Mouse (Mus musculus) forebrain, embryonic 10.5 days (tissue): ENCODE data around the gene Efr3b. TPM values are rescaled to one million over a fixed set of nuclear protein-coding genes. Genes with fewer than 3 reads are reported as not detected.

Source experiments
- DNase-seq: peaks from one replicate; pipeline ENCODE4 v3.0.0-alpha.2; 2017; ENCODE audit warnings: low spot score; ENCODE audit errors: extremely low spot score
- H3K27ac ChIP-seq: fragments of 300-500 bp; sonication (generic); 2 replicates; pipeline ENCODE4 v1.5.1; 2016; ENCODE audit warnings: mild to moderate bottlenecking
- H3K27me3 ChIP-seq: fragments of 300-500 bp; sonication (generic); 2 replicates; pipeline ENCODE4 v1.6.1; 2016; ENCODE audit warnings: mild to moderate bottlenecking; ENCODE audit not compliant: poor library complexity, severe bottlenecking
- H3K36me3 ChIP-seq: fragments of 300-500 bp; sonication (generic); replicated peaks from 2 replicates; pipeline ENCODE4 v1.6.1; 2016; ENCODE audit warnings: mild to moderate bottlenecking, moderate library complexity
- H3K4me1 ChIP-seq: fragments of 300-500 bp; sonication (generic); 2 replicates; pipeline ENCODE4 v1.6.1; 2016
- H3K4me3 ChIP-seq: fragments of 300-500 bp; sonication (generic); 2 replicates; pipeline ENCODE4 v1.5.1; 2016; ENCODE audit warnings: mild to moderate bottlenecking, moderate library complexity
- H3K9me3 ChIP-seq: fragments of 300-500 bp; sonication (generic); 2 replicates; pipeline ENCODE4 v1.6.1; 2016; ENCODE audit warnings: mild to moderate bottlenecking, moderate library complexity
- WGBS: fragments of 180-500 bp; shearing (Covaris S2); methylation state at CpG from one replicate; pipeline ENCODE4 v1.1.7; 2016; 5-methylcytosine and 5-hydroxymethylcytosine counted together
- polyA plus RNA-seq: library from polyadenylated mRNA; unstranded; fragments of >200 nt; fragmentation: Nextera tagmentation; extraction: Ambion mirVana; gene quantifications from 2 replicates; pipeline ENCODE4 v1.2.1, GENCODE M21; 2016

Gene Efr3b
- polyA plus RNA-seq, 1 experiment from 2014 or later: 8.7 TPM

DNA sequence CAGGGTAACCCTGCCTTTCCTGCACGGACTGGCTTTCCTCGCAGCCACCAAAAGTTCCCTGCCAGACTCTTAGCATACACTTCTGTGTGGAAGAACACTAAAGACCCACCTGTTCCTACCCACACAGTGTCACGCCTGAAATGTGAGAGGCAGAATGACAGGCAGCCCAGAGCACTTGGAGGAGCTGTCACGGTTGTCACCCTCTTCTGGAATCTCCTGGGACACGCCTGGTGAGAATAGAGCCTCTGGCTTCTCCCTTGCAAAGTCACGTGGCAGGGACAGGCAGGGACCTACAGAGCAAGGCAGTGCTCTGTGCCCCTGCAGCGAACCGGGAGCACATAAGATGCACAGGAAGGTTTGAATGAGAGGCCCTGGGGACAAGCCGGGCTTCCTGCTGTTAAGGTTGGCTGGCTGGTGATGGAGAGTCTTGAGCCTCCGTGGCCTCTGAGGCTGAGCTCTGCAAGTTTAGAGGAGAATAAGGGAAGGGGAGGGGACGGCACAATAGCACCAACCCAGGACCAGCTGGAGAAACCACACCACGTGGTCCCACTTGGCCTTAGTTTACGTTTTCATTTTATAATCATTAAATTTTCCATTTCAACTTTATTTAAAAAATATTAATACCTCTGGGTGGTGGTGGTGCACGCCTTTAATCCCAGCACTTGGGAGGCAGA lies 120.9 kb downstream of the Efr3b start:
- Histone ChIP-seq H3K4me1 (peaks cover 27% of the 10 kb centered on the region), H3K36me3 (peaks cover 2% of the 10 kb centered on the region; the same call in 1 of the 2 replicates), H3K9me3 (no peaks in the 10 kb centered on the region), H3K4me3 (no peak overlapping the region), H3K27ac (no peak overlapping the region), H3K27me3 (no peaks in the 10 kb centered on the region)
- no peak for DNase-seq
- WGBS: 25% methylated on average over 14 of the region's 14 CpGs

- no peak for DNase-seq
- Histone ChIP-seq H3K36me3 (peaks cover 11% of the 10 kb centered on the region), H3K4me3 (no peak overlapping the region), H3K27ac (no peak overlapping the region), H3K9me3 (no peaks in the 10 kb centered on the region), H3K27me3 (no peaks in the 10 kb centered on the region), H3K4me1 (peaks cover 20% of the 10 kb centered on the region)
- WGBS: 80% methylated on average over 3 of the region's 3 CpGs
Measured at GRCm38 (mm10) chr12:3915852-3916251, 122.9 kb downstream of the Efr3b start.

Other genes starting within 250 kb of the Efr3b start
- 117 and 119 TPM in 2 replicates for gene Dnmt3a, start 232.9 kb downstream of the Efr3b start, polyA plus RNA-seq
- 6.1 and 9.1 TPM in 2 replicates for gene Pomc, start 84.0 kb downstream of the Efr3b start, polyA plus RNA-seq
- gene Dnajc27, start 43.7 kb upstream of the Efr3b start, polyA plus RNA-seq: 11.8 and 12.1 TPM in 2 replicates
- 4.0 and 4.7 TPM in 2 replicates for gene Adcy3, start 94.2 kb upstream of the Efr3b start, polyA plus RNA-seq
- gene Ptrhd1, start 195.1 kb upstream of the Efr3b start, polyA plus RNA-seq: 6.5 and 6.6 TPM in 2 replicates
- gene Cenpo, start 195.4 kb upstream of the Efr3b start, polyA plus RNA-seq: 20.6 and 22.2 TPM in 2 replicates